ENCODE assay signal across 24 mouse cellular contexts in the genomic region with DNA sequence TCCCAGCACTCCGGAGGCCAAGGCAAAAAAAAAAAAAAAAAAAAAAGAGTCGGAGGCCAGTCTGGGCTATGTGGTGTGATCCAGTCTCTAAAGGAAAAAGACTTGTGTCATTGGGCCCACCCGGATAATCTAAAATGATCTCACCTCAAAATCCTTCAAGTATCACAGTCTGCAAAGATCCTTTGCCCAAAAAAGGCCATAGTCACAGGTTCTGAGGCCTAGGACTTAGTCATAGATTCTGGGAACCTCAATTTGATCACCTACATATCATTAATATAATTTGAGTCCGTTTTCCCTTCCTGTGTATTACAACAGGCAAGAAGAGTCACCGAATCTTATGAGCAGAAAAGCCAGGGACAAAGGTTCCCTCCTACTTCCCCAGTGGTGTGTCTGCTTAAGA.
"Had no signal": no experiment of that assay in that cellular context is flagged by ENCODE, and none has a peak within 500 bp of the region (broad histone marks: within the 10 kb centered on the region; RNA-seq: fewer than 3 reads in every experiment).

No protein-coding gene starts in this region.

- ATAC-seq: hindbrain, postnatal 0 days; intestine, embryonic 15.5 days; intestine, postnatal 0 days; liver, embryonic 12.5 days had no signal

- H3K4me3 ChIP-seq: heart, adult 2 months; heart, embryonic 13.5 days; heart, embryonic 15.5 days; hindbrain, embryonic 13.5 days; hindbrain, embryonic 15.5 days; intestine, embryonic 15.5 days; limb, embryonic 13.5 days; limb, embryonic 15.5 days; liver, embryonic 12.5 days had no signal

- H3K9ac ChIP-seq: heart, embryonic 13.5 days; heart, embryonic 15.5 days; hindbrain, embryonic 13.5 days; hindbrain, embryonic 15.5 days; intestine, embryonic 15.5 days; limb, embryonic 13.5 days; limb, embryonic 15.5 days; liver, embryonic 12.5 days had no signal

- DNase-seq: gastrocnemius, postnatal 14 days; gastrocnemius, postnatal 36 days; heart, adult 11 months; heart, adult 2 months; heart, postnatal 14 days; heart, postnatal 36 days; kidney, adult 2 months; kidney, adult 9 months; kidney, postnatal 10 days; kidney, postnatal 25 days; layer of hippocampus, adult 9-11 months; layer of hippocampus, postnatal 36 days; left cerebral cortex, postnatal 4 days had no signal

- H3K36me3 ChIP-seq: heart, embryonic 13.5 days; heart, embryonic 15.5 days; hindbrain, embryonic 13.5 days; hindbrain, embryonic 15.5 days; intestine, embryonic 15.5 days; limb, embryonic 13.5 days; limb, embryonic 15.5 days; liver, embryonic 12.5 days had no signal

- H3K4me2 ChIP-seq: heart, embryonic 11.5 days; heart, embryonic 13.5 days; heart, embryonic 15.5 days; hindbrain, embryonic 13.5 days; hindbrain, embryonic 15.5 days; intestine, embryonic 15.5 days; limb, embryonic 13.5 days; limb, embryonic 15.5 days; liver, embryonic 12.5 days had no signal

- H3K9me3 ChIP-seq: heart, embryonic 13.5 days; heart, embryonic 15.5 days; hindbrain, embryonic 13.5 days; hindbrain, embryonic 15.5 days; intestine, embryonic 15.5 days; limb, embryonic 13.5 days; limb, embryonic 15.5 days; liver, embryonic 12.5 days had no signal

- H3K27me3 ChIP-seq: heart, embryonic 15.5 days; intestine, embryonic 15.5 days; limb, embryonic 13.5 days; limb, embryonic 15.5 days; liver, embryonic 12.5 days had no signal

- H3K27ac ChIP-seq: heart, adult 2 months; heart, embryonic 13.5 days; heart, embryonic 15.5 days; hindbrain, embryonic 13.5 days; hindbrain, embryonic 15.5 days; hindbrain, postnatal 0 days; intestine, embryonic 15.5 days; limb, embryonic 13.5 days; limb, embryonic 15.5 days; liver, embryonic 12.5 days had no signal

- H3K4me1 ChIP-seq: heart, embryonic 13.5 days; heart, embryonic 15.5 days; hindbrain, embryonic 15.5 days; intestine, embryonic 15.5 days; limb, embryonic 13.5 days; limb, embryonic 15.5 days; liver, embryonic 12.5 days had no signal
